In the genomic region with DNA sequence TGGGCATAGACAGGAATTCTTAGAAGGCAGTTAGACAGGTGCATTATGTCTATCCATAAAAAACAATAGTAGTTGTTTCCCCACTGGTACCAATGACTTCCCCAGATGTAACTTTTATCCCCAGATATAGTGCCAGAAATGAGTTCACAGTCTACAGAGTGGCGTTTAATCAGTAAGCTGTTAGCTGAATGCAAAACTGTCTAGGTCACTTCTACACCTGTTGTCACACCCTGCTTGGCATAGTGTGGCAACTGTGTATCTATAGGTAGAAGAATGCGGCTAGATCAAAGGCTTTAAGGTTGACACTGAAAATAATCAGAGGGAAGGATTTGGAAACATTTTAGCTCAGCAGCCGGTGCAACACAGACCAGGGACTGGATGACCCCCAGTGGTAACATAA, we compare ENCODE assay signal across 31 mouse cellular contexts. TPM values are rescaled to one million over a fixed set of nuclear protein-coding genes. Genes with fewer than 3 reads are reported as not detected.
DNase-seq lines count a peak whose midpoint lies in the region; ATAC-seq and TF ChIP-seq lines count a peak whose summit lies in the region.
"Had no signal": no experiment of that assay in that cellular context is flagged by ENCODE, and none has a peak within 500 bp of the region (broad histone marks: within the 10 kb centered on the region; RNA-seq: fewer than 3 reads in every experiment).

No protein-coding gene starts in this region.

- no peak for ATAC-seq in forebrain, postnatal 0 days
- no peak for ATAC-seq in forebrain, embryonic 14.5 days
- ATAC-seq in liver, embryonic 11.5 days (replicated peaks; ENCODE audit: low FRiP score): no peak
- ATAC-seq: lung, postnatal 0 days had no signal

- TF ChIP-seq POLR2A in liver, adult 2 months (IDR thresholded peaks at IDR 0.05; ENCODE audit: extremely low read depth, insufficient read depth, low read length): no peak
- TF ChIP-seq POLR2A in small intestine, adult 2 months (IDR thresholded peaks at IDR 0.05; ENCODE audit: low read depth, low read length): no peak

- 0 out of 2 replicates have a peak, but pooled peaks have one; percentile 9 for TF ChIP-seq CTCF in forebrain, postnatal 0 days (IDR thresholded peaks at IDR 0.05; ENCODE audit: low read depth)
- no peak for TF ChIP-seq CTCF in liver, adult 2 months (IDR thresholded peaks at IDR 0.05; ENCODE audit: low read depth, low read length)
- TF ChIP-seq CTCF in small intestine, adult 2 months (IDR thresholded peaks at IDR 0.05; ENCODE audit: extremely low read depth, insufficient read length, insufficient replicate concordance, low read depth, low read length): no peak

- H3K4me3 ChIP-seq in forebrain, postnatal 0 days (ENCODE audit: low read depth, low read length): no peak overlapping the region
- no peak overlapping the region for H3K4me3 ChIP-seq in forebrain, embryonic 14.5 days (ENCODE audit: low read depth, low read length)
- H3K4me3 ChIP-seq in liver, adult 2 months (ENCODE audit: insufficient read depth, low read depth, low read length): no peak overlapping the region
- no peak overlapping the region for H3K4me3 ChIP-seq in liver, embryonic 11.5 days (ENCODE audit: low read depth, low read length)
- H3K4me3 ChIP-seq in small intestine, adult 2 months (ENCODE audit: low read depth, low read length): no peak overlapping the region
- H3K4me3 ChIP-seq: embryonic facial prominence, embryonic 10.5 days; embryonic facial prominence, embryonic 15.5 days; forebrain, embryonic 12.5 days; heart, embryonic 10.5 days; heart, embryonic 15.5 days; hindbrain, embryonic 12.5 days; limb, embryonic 13.5 days; liver, embryonic 15.5 days; neural tube, embryonic 15.5 days had no signal

- H3K27ac ChIP-seq in forebrain, postnatal 0 days (ENCODE audit: low read depth, low read length): 0 out of 2 replicates have a peak overlapping the region, but pooled peaks have one; percentile 15
- H3K27ac ChIP-seq in forebrain, embryonic 14.5 days (ENCODE audit: low read depth, low read length): no peak overlapping the region
- H3K27ac ChIP-seq in liver, adult 2 months (replicated peaks; ENCODE audit: insufficient read depth, low read depth, low read length): no peak overlapping the region; the same call in 1 of the 2 replicates
- no peak overlapping the region for H3K27ac ChIP-seq in liver, embryonic 11.5 days (ENCODE audit: low read depth, low read length)
- peak overlapping the region; percentile 42; the same call in 1 of the 2 replicates for H3K27ac ChIP-seq in small intestine, adult 2 months (ENCODE audit: insufficient read depth, low read depth, low read length)
- H3K27ac ChIP-seq: embryonic facial prominence, embryonic 10.5 days; embryonic facial prominence, embryonic 15.5 days; forebrain, embryonic 12.5 days; heart, embryonic 10.5 days; heart, embryonic 15.5 days; hindbrain, embryonic 12.5 days; limb, embryonic 13.5 days; liver, embryonic 15.5 days; macrophage; neural tube, embryonic 15.5 days had no signal

- H3K4me2 ChIP-seq in forebrain, postnatal 0 days (ENCODE audit: low read depth): no peak overlapping the region
- no peak overlapping the region for H3K4me2 ChIP-seq in forebrain, embryonic 14.5 days (ENCODE audit: low read length)
- H3K4me2 ChIP-seq in liver, embryonic 11.5 days: no peak overlapping the region
- H3K4me2 ChIP-seq: embryonic facial prominence, embryonic 15.5 days; forebrain, embryonic 12.5 days; heart, embryonic 15.5 days; hindbrain, embryonic 12.5 days; limb, embryonic 13.5 days; liver, embryonic 15.5 days; neural tube, embryonic 15.5 days had no signal

- H3K9me3 ChIP-seq in forebrain, postnatal 0 days (ENCODE audit: low read length): no peaks in the 10 kb centered on the region
- H3K9me3 ChIP-seq in forebrain, embryonic 14.5 days (replicated peaks; ENCODE audit: control insufficient read depth, low read length): no peaks in the 10 kb centered on the region
- no peaks in the 10 kb centered on the region for H3K9me3 ChIP-seq in liver, embryonic 11.5 days (ENCODE audit: control insufficient read depth, low read length)
- H3K9me3 ChIP-seq: embryonic facial prominence, embryonic 10.5 days; embryonic facial prominence, embryonic 15.5 days; forebrain, embryonic 12.5 days; G1E; heart, embryonic 10.5 days; heart, embryonic 15.5 days; hindbrain, embryonic 12.5 days; limb, embryonic 13.5 days; liver, embryonic 15.5 days; neural tube, embryonic 15.5 days had no signal

- no peaks in the 10 kb centered on the region for H3K4me1 ChIP-seq in forebrain, postnatal 0 days (ENCODE audit: insufficient read depth)
- H3K4me1 ChIP-seq in forebrain, embryonic 14.5 days (ENCODE audit: control insufficient read depth, insufficient read depth, low read length): no peaks in the 10 kb centered on the region
- peaks cover 7% of the 10 kb centered on the region for H3K4me1 ChIP-seq in liver, adult 2 months (ENCODE audit: control insufficient read depth, insufficient read depth, low read length)
- H3K4me1 ChIP-seq in liver, embryonic 11.5 days (replicated peaks; ENCODE audit: control insufficient read depth, insufficient read depth, low read length): peaks cover 7% of the 10 kb centered on the region
- peaks cover 17% of the 10 kb centered on the region for H3K4me1 ChIP-seq in small intestine, adult 2 months (ENCODE audit: control insufficient read depth, insufficient read depth, insufficient read length, low read length)
- H3K4me1 ChIP-seq: heart, embryonic 15.5 days; hindbrain, embryonic 12.5 days; neural tube, embryonic 15.5 days had no signal

- DNase-seq in forebrain, postnatal 0 days: no peak
- DNase-seq in forebrain, embryonic 14.5 days (ENCODE audit: low spot score): no peak
- DNase-seq in liver, adult 2 months (ENCODE audit: extremely low read depth, low read depth, low spot score): peak; percentile 70
- no peak for DNase-seq in liver, embryonic 11.5 days (ENCODE audit: low spot score)
- peak; percentile 32 for DNase-seq in A20 (ENCODE audit: low read depth, low spot score)
- DNase-seq in urinary bladder, postnatal 36 days (ENCODE audit: low spot score in 2 of 2): no peak
- no peak for DNase-seq in frontal cortex, postnatal 14 days (ENCODE audit: low spot score in 2 of 2)
- DNase-seq: adrenal gland, adult 8-10 months; cerebellum, adult 2 months; cerebellum, postnatal 14 days; gastrocnemius, postnatal 25 days; heart, adult 11 months; kidney, postnatal 25 days; midbrain, embryonic 14.5 days; retina, postnatal 1 day; right cerebral cortex, postnatal 14 days; thymus, adult 2 months; thymus, postnatal 36 days had no signal

- WGBS in forebrain, postnatal 0 days: 68% methylated on average over 3 of the region's 3 CpGs
- 79% methylated on average over 3 of the region's 3 CpGs for WGBS in forebrain, embryonic 14.5 days
- WGBS in liver, adult 2 months: 17% methylated on average over 3 of the region's 3 CpGs
- 63% methylated on average over 3 of the region's 3 CpGs for WGBS in liver, embryonic 11.5 days
- 27% methylated on average over 3 of the region's 3 CpGs for WGBS in small intestine, adult 2 months

- no peaks in the 10 kb centered on the region for H3K79me2 ChIP-seq in liver, adult 2 months (ENCODE audit: control insufficient read depth, insufficient read depth, low read length)

- H3K27me3 ChIP-seq in forebrain, postnatal 0 days (ENCODE audit: insufficient read depth, low read length): no peaks in the 10 kb centered on the region
- no peaks in the 10 kb centered on the region for H3K27me3 ChIP-seq in forebrain, embryonic 14.5 days (replicated peaks; ENCODE audit: control insufficient read depth, insufficient read depth, low read length)
- H3K27me3 ChIP-seq in liver, adult 2 months (ENCODE audit: control insufficient read depth, insufficient read depth, low read length): no peaks in the 10 kb centered on the region
- H3K27me3 ChIP-seq in liver, embryonic 11.5 days (replicated peaks; ENCODE audit: control insufficient read depth, insufficient read depth, low read length): no peaks in the 10 kb centered on the region
- H3K27me3 ChIP-seq in small intestine, adult 2 months (ENCODE audit: control insufficient read depth, insufficient read depth, low read length): no peaks in the 10 kb centered on the region
- H3K27me3 ChIP-seq: embryonic facial prominence, embryonic 15.5 days; forebrain, embryonic 12.5 days; heart, embryonic 15.5 days; hindbrain, embryonic 12.5 days; liver, embryonic 15.5 days; neural tube, embryonic 15.5 days had no signal

- H3K36me3 ChIP-seq in forebrain, postnatal 0 days (ENCODE audit: insufficient read depth): no peaks in the 10 kb centered on the region
- no peaks in the 10 kb centered on the region for H3K36me3 ChIP-seq in forebrain, embryonic 14.5 days (ENCODE audit: control insufficient read depth, insufficient read depth, low read length)
- H3K36me3 ChIP-seq in liver, adult 2 months (ENCODE audit: control insufficient read depth, insufficient read depth, low read length): no peaks in the 10 kb centered on the region
- no peaks in the 10 kb centered on the region for H3K36me3 ChIP-seq in liver, embryonic 11.5 days (ENCODE audit: control insufficient read depth, insufficient read depth, low read length)
- H3K36me3 ChIP-seq in small intestine, adult 2 months (ENCODE audit: control insufficient read depth, insufficient read depth, low read length): no peaks in the 10 kb centered on the region
- H3K36me3 ChIP-seq: embryonic facial prominence, embryonic 10.5 days; embryonic facial prominence, embryonic 15.5 days; forebrain, embryonic 12.5 days; G1E; heart, embryonic 10.5 days; heart, embryonic 15.5 days; hindbrain, embryonic 12.5 days; limb, embryonic 13.5 days; liver, embryonic 15.5 days; neural tube, embryonic 15.5 days had no signal

- H3K9ac ChIP-seq in forebrain, postnatal 0 days: no peak overlapping the region
- no peak overlapping the region for H3K9ac ChIP-seq in forebrain, embryonic 14.5 days (ENCODE audit: low read length)
- H3K9ac ChIP-seq in liver, adult 2 months (ENCODE audit: low read depth, low read length): no peak overlapping the region
- H3K9ac ChIP-seq in liver, embryonic 11.5 days (ENCODE audit: low read depth, low read length): no peak overlapping the region
- H3K9ac ChIP-seq: embryonic facial prominence, embryonic 15.5 days; forebrain, embryonic 12.5 days; heart, embryonic 15.5 days; hindbrain, embryonic 12.5 days; limb, embryonic 13.5 days; liver, embryonic 15.5 days; neural tube, embryonic 15.5 days had no signal

RNA-seq across cellular contexts. Expression of a gene that starts 29.8 kb away (rescaled TPM):
- 51.5 and 57.0 TPM in 2 replicates for total RNA-seq in forebrain, postnatal 0 days (2014; rRNA removed)
- 102 and 108 TPM in 2 replicates for polyA plus RNA-seq in forebrain, postnatal 0 days (2015; fragmentation: Nextera tagmentation; extraction: Ambion mirVana)
- 114 and 117 TPM in 2 replicates for polyA plus RNA-seq in forebrain, embryonic 14.5 days (2014; fragmentation: Nextera tagmentation; extraction: Ambion mirVana)
- total RNA-seq in liver, adult 2 months (2014; rRNA removed): 19.2 and 21.1 TPM in 2 replicates
- polyA plus RNA-seq in liver, adult 2 months (2012; rRNA removed): 25.3 and 27.7 TPM in 2 replicates
- polyA plus RNA-seq in liver, embryonic 11.5 days (2014; fragmentation: Nextera tagmentation; extraction: Ambion mirVana): 121 and 130 TPM in 2 replicates
- 23.9 and 29.7 TPM in 2 replicates for polyA plus RNA-seq in small intestine, adult 2 months (2012; rRNA removed)

Comparison
In these comparisons a context has a peak if more than half of its experiments do, and no peak if none do; other contexts are left out.
1. DNase-seq: peak in liver, adult 2 months (single experiment) and A20 (single experiment); none in forebrain, postnatal 0 days (single experiment), forebrain, embryonic 14.5 days (single experiment), liver, embryonic 11.5 days (single experiment), urinary bladder, postnatal 36 days (0 of 2) and frontal cortex, postnatal 14 days (0 of 2).
2. H3K27ac ChIP-seq: peak in forebrain, postnatal 0 days (single experiment) and small intestine, adult 2 months (single experiment); none in forebrain, embryonic 14.5 days (single experiment), liver, adult 2 months (single experiment) and liver, embryonic 11.5 days (single experiment).